Mouse (Mus musculus): ENCODE data around the gene Cep152. TPM values are rescaled to one million over a fixed set of nuclear protein-coding genes. Genes with fewer than 3 reads are reported as not detected.

The Cep152 gene
- polyA plus RNA-seq, 1 experiment from 2014 or later, result 7.0 TPM

DNA sequence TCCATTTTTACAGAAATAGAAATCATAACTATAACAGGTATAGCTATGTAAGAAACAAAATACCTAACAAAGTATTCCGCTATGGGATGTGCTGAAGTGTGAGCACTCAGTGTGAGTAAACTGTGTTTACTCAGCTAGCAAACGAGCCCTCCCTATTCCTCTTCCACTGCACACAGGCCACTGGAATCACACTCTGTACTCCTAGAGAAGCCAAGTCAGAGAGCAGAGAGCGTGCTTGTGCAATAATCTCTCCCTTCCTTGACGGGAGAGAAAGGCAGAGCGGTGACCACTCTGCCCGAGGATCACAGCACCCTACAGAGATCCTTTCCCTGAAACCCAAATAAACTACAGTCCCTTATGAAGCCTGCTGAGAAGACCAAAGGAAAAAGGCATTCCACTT is 26.7 kb downstream of the Cep152 start:
- Histone ChIP-seq H3K4me3 (ENCODE audit: low read depth, low read length) (no peak overlapping the region), H3K9me3 (ENCODE audit: control insufficient read depth, low read depth, low read length) (no peaks in the 10 kb centered on the region), H3K9ac (replicated peaks; ENCODE audit: low read depth, low read length) (no peak overlapping the region), H3K36me3 (ENCODE audit: control insufficient read depth, insufficient read depth, low read length) (peaks cover 40% of the 10 kb centered on the region), H3K4me1 (ENCODE audit: control insufficient read depth, insufficient read depth, low read length) (no peaks in the 10 kb centered on the region), H3K4me2 (replicated peaks; ENCODE audit: low read depth, low read length) (no peak overlapping the region), H3K27me3 (ENCODE audit: control insufficient read depth, insufficient read depth, low read length) (no peaks in the 10 kb centered on the region), H3K27ac (ENCODE audit: low read length) (no peak overlapping the region)
- ATAC-seq (ENCODE audit: insufficient number of reproducible peaks, insufficient read depth, low FRiP score, low read depth), result no peak
- WGBS, result 75% methylated on average over 6 of the region's 6 CpGs

DNA sequence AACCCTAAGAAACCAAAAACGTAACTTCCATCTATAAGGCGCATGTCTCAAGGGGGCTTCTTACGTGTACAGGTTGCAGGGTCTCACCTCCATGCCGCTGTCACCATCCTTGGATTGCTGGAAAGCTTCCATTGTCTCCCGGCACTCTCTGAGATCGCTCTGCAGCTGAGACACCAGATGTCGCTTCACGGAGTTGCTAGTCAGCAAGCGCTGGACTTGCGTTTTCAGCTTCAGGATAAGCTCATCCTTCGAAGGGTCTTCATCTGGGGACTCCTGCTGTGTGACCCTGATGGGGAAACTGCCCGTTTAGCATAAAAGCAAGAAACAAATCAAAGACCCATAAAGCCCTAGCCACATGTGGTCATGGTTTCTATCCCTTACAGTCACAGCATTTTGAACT is 30.1 kb downstream of the Cep152 start:
- 92% methylated on average over 12 of the region's 12 CpGs for WGBS
- ATAC-seq (ENCODE audit: insufficient number of reproducible peaks, insufficient read depth, low FRiP score, low read depth), result no peak
- Histone ChIP-seq H3K27ac (ENCODE audit: low read length) (no peak overlapping the region), H3K4me2 (replicated peaks; ENCODE audit: low read depth, low read length) (no peak overlapping the region), H3K27me3 (ENCODE audit: control insufficient read depth, insufficient read depth, low read length) (no peaks in the 10 kb centered on the region), H3K36me3 (ENCODE audit: control insufficient read depth, insufficient read depth, low read length) (peaks cover 35% of the 10 kb centered on the region), H3K4me3 (ENCODE audit: low read depth, low read length) (no peak overlapping the region), H3K4me1 (ENCODE audit: control insufficient read depth, insufficient read depth, low read length) (no peaks in the 10 kb centered on the region), H3K9ac (replicated peaks; ENCODE audit: low read depth, low read length) (no peak overlapping the region), H3K9me3 (ENCODE audit: control insufficient read depth, low read depth, low read length) (no peaks in the 10 kb centered on the region)

DNA sequence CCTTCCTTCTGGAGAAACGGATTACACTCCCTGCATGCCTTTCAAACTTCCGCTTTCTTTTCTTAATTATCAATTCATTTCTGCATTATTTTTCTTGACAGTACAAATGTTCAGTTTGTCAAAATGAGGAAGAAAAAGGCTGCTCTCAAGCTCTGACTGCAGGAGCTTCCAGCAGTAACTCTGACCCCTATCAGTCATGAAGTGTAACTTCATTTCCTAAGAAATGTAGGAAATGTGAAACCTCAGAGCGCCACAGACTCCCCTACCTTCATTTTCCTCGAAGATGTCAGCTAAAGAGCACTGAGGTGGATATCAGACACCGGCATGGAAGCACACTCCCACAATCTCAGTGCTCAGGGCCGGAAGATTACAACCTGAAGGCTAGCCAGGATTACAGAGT is 30.8 kb downstream of the Cep152 start:
- Histone ChIP-seq H3K27me3 (ENCODE audit: control insufficient read depth, insufficient read depth, low read length) (no peaks in the 10 kb centered on the region), H3K9me3 (ENCODE audit: control insufficient read depth, low read depth, low read length) (no peaks in the 10 kb centered on the region), H3K4me3 (ENCODE audit: low read depth, low read length) (no peak overlapping the region), H3K4me2 (replicated peaks; ENCODE audit: low read depth, low read length) (no peak overlapping the region), H3K36me3 (ENCODE audit: control insufficient read depth, insufficient read depth, low read length) (peaks cover 29% of the 10 kb centered on the region), H3K4me1 (ENCODE audit: control insufficient read depth, insufficient read depth, low read length) (no peaks in the 10 kb centered on the region), H3K27ac (ENCODE audit: low read length) (no peak overlapping the region), H3K9ac (replicated peaks; ENCODE audit: low read depth, low read length) (no peak overlapping the region)
- WGBS, result 78% methylated on average over 6 of the region's 6 CpGs
- ATAC-seq (ENCODE audit: insufficient number of reproducible peaks, insufficient read depth, low FRiP score, low read depth), result no peak

- ATAC-seq (ENCODE audit: insufficient number of reproducible peaks, insufficient read depth, low FRiP score, low read depth), result no peak
- no peaks in the 10 kb centered on the region for H3K27me3 ChIP-seq (ENCODE audit: control insufficient read depth, insufficient read depth, low read length)
- H3K9me3 ChIP-seq (ENCODE audit: control insufficient read depth, low read depth, low read length), result no peaks in the 10 kb centered on the region
- peaks cover 39% of the 10 kb centered on the region for H3K36me3 ChIP-seq (ENCODE audit: control insufficient read depth, insufficient read depth, low read length)
- H3K4me3 ChIP-seq (ENCODE audit: low read depth, low read length), result no peak overlapping the region
- WGBS, result 93% methylated on average over 4 of the region's 4 CpGs
- no peak overlapping the region for H3K27ac ChIP-seq (ENCODE audit: low read length)
- H3K4me1 ChIP-seq (ENCODE audit: control insufficient read depth, insufficient read depth, low read length), result no peaks in the 10 kb centered on the region
- no peak overlapping the region for H3K9ac ChIP-seq (replicated peaks; ENCODE audit: low read depth, low read length)
- H3K4me2 ChIP-seq (replicated peaks; ENCODE audit: low read depth, low read length), result no peak overlapping the region
Observed at GRCm38 (mm10) chr2:125591895-125592294, 33.0 kb downstream of the Cep152 start.

GRCm38 (mm10) chr2:125589287-125589686 is 35.6 kb downstream of the Cep152 start:
- H3K36me3 ChIP-seq (ENCODE audit: control insufficient read depth, insufficient read depth, low read length), result peaks cover 46% of the 10 kb centered on the region
- no peak overlapping the region for H3K4me2 ChIP-seq (replicated peaks; ENCODE audit: low read depth, low read length)
- H3K9me3 ChIP-seq (ENCODE audit: control insufficient read depth, low read depth, low read length), result no peaks in the 10 kb centered on the region
- H3K4me3 ChIP-seq (ENCODE audit: low read depth, low read length), result no peak overlapping the region
- H3K27ac ChIP-seq (ENCODE audit: low read length), result no peak overlapping the region
- H3K27me3 ChIP-seq (ENCODE audit: control insufficient read depth, insufficient read depth, low read length), result no peaks in the 10 kb centered on the region
- H3K9ac ChIP-seq (replicated peaks; ENCODE audit: low read depth, low read length), result no peak overlapping the region
- no peak for ATAC-seq (ENCODE audit: insufficient number of reproducible peaks, insufficient read depth, low FRiP score, low read depth)
- no peaks in the 10 kb centered on the region for H3K4me1 ChIP-seq (ENCODE audit: control insufficient read depth, insufficient read depth, low read length)
- 91% methylated on average over 12 of the region's 12 CpGs for WGBS

DNA sequence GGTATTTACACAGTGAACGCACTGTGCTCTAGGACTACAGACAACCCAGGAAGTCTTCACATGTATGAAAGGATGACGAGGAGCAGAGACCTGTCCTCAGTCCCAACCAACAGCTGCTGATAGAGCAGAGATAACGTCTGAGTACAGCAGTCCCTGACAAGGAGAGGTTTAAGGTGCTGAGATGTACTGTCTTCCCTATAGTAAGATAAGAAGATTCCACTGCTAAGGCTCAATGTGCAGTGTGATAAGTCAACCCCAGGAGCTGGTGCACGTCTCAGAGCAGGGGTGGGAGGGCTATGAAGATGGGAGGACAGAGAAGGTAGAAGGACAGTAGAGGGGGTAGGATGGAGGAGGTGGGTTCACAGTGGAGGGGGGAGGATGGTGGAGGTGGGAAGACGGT is 43.8 kb downstream of the Cep152 start:
- no peak overlapping the region for H3K9ac ChIP-seq (replicated peaks; ENCODE audit: low read depth, low read length)
- peaks cover 52% of the 10 kb centered on the region for H3K36me3 ChIP-seq (ENCODE audit: control insufficient read depth, insufficient read depth, low read length)
- 64% methylated on average over 5 of the region's 5 CpGs for WGBS
- H3K27me3 ChIP-seq (ENCODE audit: control insufficient read depth, insufficient read depth, low read length), result no peaks in the 10 kb centered on the region
- no peak for ATAC-seq (ENCODE audit: insufficient number of reproducible peaks, insufficient read depth, low FRiP score, low read depth)
- no peak overlapping the region for H3K4me3 ChIP-seq (ENCODE audit: low read depth, low read length)
- H3K27ac ChIP-seq (ENCODE audit: low read length), result no peak overlapping the region
- H3K4me1 ChIP-seq (ENCODE audit: control insufficient read depth, insufficient read depth, low read length), result no peaks in the 10 kb centered on the region
- H3K9me3 ChIP-seq (ENCODE audit: control insufficient read depth, low read depth, low read length), result no peaks in the 10 kb centered on the region
- H3K4me2 ChIP-seq (replicated peaks; ENCODE audit: low read depth, low read length), result no peak overlapping the region

DNA sequence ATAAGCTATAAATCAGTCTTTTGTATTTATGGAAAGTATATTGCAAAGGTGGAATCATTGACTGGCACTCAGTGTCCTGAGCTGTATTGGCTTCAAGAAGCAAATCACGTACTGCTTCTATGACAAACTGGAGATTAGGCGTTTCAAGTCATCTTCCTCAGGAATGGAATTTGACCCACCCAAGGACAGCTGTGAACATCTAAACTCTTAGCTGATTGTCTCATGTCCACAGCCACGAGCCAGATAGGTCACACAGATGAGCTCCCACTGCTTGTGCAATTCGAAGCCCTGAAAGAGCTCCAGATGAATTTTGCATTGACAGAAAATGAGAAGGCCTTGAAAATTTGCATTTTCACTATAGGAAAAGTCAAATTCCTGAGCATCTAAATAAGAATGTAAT is 47.2 kb downstream of the Cep152 start:
- no peaks in the 10 kb centered on the region for H3K4me1 ChIP-seq (ENCODE audit: control insufficient read depth, insufficient read depth, low read length)
- no peak overlapping the region for H3K4me3 ChIP-seq (ENCODE audit: low read depth, low read length)
- ATAC-seq (ENCODE audit: insufficient number of reproducible peaks, insufficient read depth, low FRiP score, low read depth), result no peak
- H3K36me3 ChIP-seq (ENCODE audit: control insufficient read depth, insufficient read depth, low read length), result peaks cover 47% of the 10 kb centered on the region
- no peak overlapping the region for H3K27ac ChIP-seq (ENCODE audit: low read length)
- no peaks in the 10 kb centered on the region for H3K9me3 ChIP-seq (ENCODE audit: control insufficient read depth, low read depth, low read length)
- WGBS, result 77% methylated on average over 4 of the region's 4 CpGs
- no peak overlapping the region for H3K4me2 ChIP-seq (replicated peaks; ENCODE audit: low read depth, low read length)
- no peak overlapping the region for H3K9ac ChIP-seq (replicated peaks; ENCODE audit: low read depth, low read length)
- H3K27me3 ChIP-seq (ENCODE audit: control insufficient read depth, insufficient read depth, low read length), result no peaks in the 10 kb centered on the region

DNA sequence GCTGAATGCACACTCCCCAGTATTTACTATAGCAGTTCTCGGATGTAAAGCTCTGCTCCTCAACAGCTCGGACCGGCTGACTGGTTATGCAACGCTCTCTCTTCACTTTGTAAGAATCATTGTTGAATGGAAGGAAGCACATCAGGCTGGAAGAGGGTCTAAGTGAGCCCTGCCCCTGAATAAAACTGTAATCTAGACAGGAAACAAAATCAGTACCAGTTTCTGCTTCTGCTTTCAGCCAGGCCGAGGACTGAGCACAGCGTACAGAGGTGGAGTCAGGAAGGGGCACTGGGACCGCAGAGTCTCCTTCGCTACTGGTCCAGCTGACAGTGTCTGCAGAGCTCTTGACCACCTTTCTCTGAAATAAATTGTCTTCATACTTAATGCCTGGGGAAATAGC is 48.4 kb downstream of the Cep152 start:
- no peak for ATAC-seq (ENCODE audit: insufficient number of reproducible peaks, insufficient read depth, low FRiP score, low read depth)
- Histone ChIP-seq H3K9ac (replicated peaks; ENCODE audit: low read depth, low read length) (no peak overlapping the region), H3K4me2 (replicated peaks; ENCODE audit: low read depth, low read length) (no peak overlapping the region), H3K9me3 (ENCODE audit: control insufficient read depth, low read depth, low read length) (no peaks in the 10 kb centered on the region), H3K4me1 (ENCODE audit: control insufficient read depth, insufficient read depth, low read length) (no peaks in the 10 kb centered on the region), H3K4me3 (ENCODE audit: low read depth, low read length) (no peak overlapping the region), H3K27ac (ENCODE audit: low read length) (no peak overlapping the region), H3K36me3 (ENCODE audit: control insufficient read depth, insufficient read depth, low read length) (peaks cover 40% of the 10 kb centered on the region), H3K27me3 (ENCODE audit: control insufficient read depth, insufficient read depth, low read length) (no peaks in the 10 kb centered on the region)
- WGBS, result 91% methylated on average over 8 of the region's 8 CpGs

GRCm38 (mm10) chr2:125575766-125576165 is 49.1 kb downstream of the Cep152 start:
- no peak for ATAC-seq (ENCODE audit: insufficient number of reproducible peaks, insufficient read depth, low FRiP score, low read depth)
- H3K36me3 ChIP-seq (ENCODE audit: control insufficient read depth, insufficient read depth, low read length), result peaks cover 36% of the 10 kb centered on the region

More at GRCm38 (mm10) chr2:125575766-125576165, 49.1 kb downstream of the Cep152 start:
- 90% methylated on average over 3 of the region's 3 CpGs for WGBS
- Histone ChIP-seq H3K27me3 (ENCODE audit: control insufficient read depth, insufficient read depth, low read length) (no peaks in the 10 kb centered on the region), H3K4me1 (ENCODE audit: control insufficient read depth, insufficient read depth, low read length) (no peaks in the 10 kb centered on the region), H3K27ac (ENCODE audit: low read length) (no peak overlapping the region), H3K4me2 (replicated peaks; ENCODE audit: low read depth, low read length) (no peak overlapping the region), H3K4me3 (ENCODE audit: low read depth, low read length) (no peak overlapping the region), H3K9ac (replicated peaks; ENCODE audit: low read depth, low read length) (no peak overlapping the region), H3K9me3 (ENCODE audit: control insufficient read depth, low read depth, low read length) (no peaks in the 10 kb centered on the region)

All from stomach, embryonic 14.5 days (tissue).